Mouse (Mus musculus): ENCODE results near the gene Tnfsf15. TPM values are rescaled to one million over a fixed set of nuclear protein-coding genes. Genes with fewer than 3 reads are reported as not detected.

Tnfsf15 gene
- polyA plus RNA-seq, 1 experiment from 2014 or later, result 0.14 TPM

- Histone ChIP-seq H3K4me2 (replicated peaks; ENCODE audit: low read depth, low read length) (no peak overlapping the region), H3K4me3 (ENCODE audit: low read depth, low read length) (no peak overlapping the region), H3K4me1 (ENCODE audit: control insufficient read depth, insufficient read depth, low read length) (no peaks in the 10 kb centered on the region), H3K27me3 (ENCODE audit: control insufficient read depth, insufficient read depth, low read length) (no peaks in the 10 kb centered on the region), H3K9me3 (ENCODE audit: control insufficient read depth, low read depth, low read length) (no peaks in the 10 kb centered on the region), H3K36me3 (ENCODE audit: control insufficient read depth, insufficient read depth, low read length) (no peaks in the 10 kb centered on the region), H3K9ac (replicated peaks; ENCODE audit: low read depth, low read length) (no peak overlapping the region), H3K27ac (ENCODE audit: low read length) (no peak overlapping the region)
- ATAC-seq (ENCODE audit: insufficient number of reproducible peaks, insufficient read depth, low FRiP score, low read depth), result no peak
- 75% methylated on average over 4 of the region's 4 CpGs for WGBS
Measured at GRCm38 (mm10) chr4:63771291-63771690, 26.4 kb upstream of the Tnfsf15 start.

GRCm38 (mm10) chr4:63769161-63769560 is 24.2 kb upstream of the Tnfsf15 start:
- no peaks in the 10 kb centered on the region for H3K9me3 ChIP-seq (ENCODE audit: control insufficient read depth, low read depth, low read length)
- no peak for ATAC-seq (ENCODE audit: insufficient number of reproducible peaks, insufficient read depth, low FRiP score, low read depth)
- H3K4me2 ChIP-seq (replicated peaks; ENCODE audit: low read depth, low read length), result no peak overlapping the region
- no peak overlapping the region for H3K4me3 ChIP-seq (ENCODE audit: low read depth, low read length)
- H3K27me3 ChIP-seq (ENCODE audit: control insufficient read depth, insufficient read depth, low read length), result no peaks in the 10 kb centered on the region
- H3K4me1 ChIP-seq (ENCODE audit: control insufficient read depth, insufficient read depth, low read length), result no peaks in the 10 kb centered on the region
- no peak overlapping the region for H3K9ac ChIP-seq (replicated peaks; ENCODE audit: low read depth, low read length)
- 90% methylated on average over 3 of the region's 3 CpGs for WGBS
- no peak overlapping the region for H3K27ac ChIP-seq (ENCODE audit: low read length)
- no peaks in the 10 kb centered on the region for H3K36me3 ChIP-seq (ENCODE audit: control insufficient read depth, insufficient read depth, low read length)

- Histone ChIP-seq H3K36me3 (ENCODE audit: control insufficient read depth, insufficient read depth, low read length) (no peaks in the 10 kb centered on the region), H3K4me3 (ENCODE audit: low read depth, low read length) (no peak overlapping the region), H3K9me3 (ENCODE audit: control insufficient read depth, low read depth, low read length) (no peaks in the 10 kb centered on the region), H3K4me1 (ENCODE audit: control insufficient read depth, insufficient read depth, low read length) (no peaks in the 10 kb centered on the region), H3K4me2 (replicated peaks; ENCODE audit: low read depth, low read length) (no peak overlapping the region), H3K9ac (replicated peaks; ENCODE audit: low read depth, low read length) (no peak overlapping the region), H3K27ac (ENCODE audit: low read length) (no peak overlapping the region), H3K27me3 (ENCODE audit: control insufficient read depth, insufficient read depth, low read length) (no peaks in the 10 kb centered on the region)
- no peak for ATAC-seq (ENCODE audit: insufficient number of reproducible peaks, insufficient read depth, low FRiP score, low read depth)
- WGBS, result 91% methylated on average over 2 of the region's 2 CpGs
Measured at GRCm38 (mm10) chr4:63765050-63765449, 20.1 kb upstream of the Tnfsf15 start.

GRCm38 (mm10) chr4:63759931-63760330 is 15.0 kb upstream of the Tnfsf15 start:
- Histone ChIP-seq H3K9me3 (ENCODE audit: control insufficient read depth, low read depth, low read length) (no peaks in the 10 kb centered on the region), H3K4me2 (replicated peaks; ENCODE audit: low read depth, low read length) (no peak overlapping the region), H3K27me3 (ENCODE audit: control insufficient read depth, insufficient read depth, low read length) (no peaks in the 10 kb centered on the region), H3K36me3 (ENCODE audit: control insufficient read depth, insufficient read depth, low read length) (no peaks in the 10 kb centered on the region), H3K4me1 (ENCODE audit: control insufficient read depth, insufficient read depth, low read length) (no peaks in the 10 kb centered on the region), H3K4me3 (ENCODE audit: low read depth, low read length) (no peak overlapping the region), H3K27ac (ENCODE audit: low read length) (no peak overlapping the region), H3K9ac (replicated peaks; ENCODE audit: low read depth, low read length) (no peak overlapping the region)
- ATAC-seq (ENCODE audit: insufficient number of reproducible peaks, insufficient read depth, low FRiP score, low read depth), result no peak
- 91% methylated on average over 3 of the region's 3 CpGs for WGBS

GRCm38 (mm10) chr4:63757527-63758154 is 12.7 kb upstream of the Tnfsf15 start:
- 80% methylated on average over 6 of the region's 6 CpGs for WGBS
- Histone ChIP-seq H3K4me3 (ENCODE audit: low read depth, low read length) (no peak overlapping the region), H3K9me3 (ENCODE audit: control insufficient read depth, low read depth, low read length) (no peaks in the 10 kb centered on the region), H3K27ac (ENCODE audit: low read length) (no peak overlapping the region), H3K4me1 (ENCODE audit: control insufficient read depth, insufficient read depth, low read length) (no peaks in the 10 kb centered on the region), H3K4me2 (replicated peaks; ENCODE audit: low read depth, low read length) (no peak overlapping the region), H3K9ac (replicated peaks; ENCODE audit: low read depth, low read length) (no peak overlapping the region), H3K27me3 (ENCODE audit: control insufficient read depth, insufficient read depth, low read length) (no peaks in the 10 kb centered on the region), H3K36me3 (ENCODE audit: control insufficient read depth, insufficient read depth, low read length) (no peaks in the 10 kb centered on the region)
- no peak for ATAC-seq (ENCODE audit: insufficient number of reproducible peaks, insufficient read depth, low FRiP score, low read depth)

- H3K9ac ChIP-seq (replicated peaks; ENCODE audit: low read depth, low read length), result no peak overlapping the region
- H3K4me1 ChIP-seq (ENCODE audit: control insufficient read depth, insufficient read depth, low read length), result no peaks in the 10 kb centered on the region
- H3K4me2 ChIP-seq (replicated peaks; ENCODE audit: low read depth, low read length), result no peak overlapping the region
- no peaks in the 10 kb centered on the region for H3K9me3 ChIP-seq (ENCODE audit: control insufficient read depth, low read depth, low read length)
- WGBS, result 48% methylated on average over 2 of the region's 2 CpGs
- no peak for ATAC-seq (ENCODE audit: insufficient number of reproducible peaks, insufficient read depth, low FRiP score, low read depth)
- no peaks in the 10 kb centered on the region for H3K36me3 ChIP-seq (ENCODE audit: control insufficient read depth, insufficient read depth, low read length)
- H3K27ac ChIP-seq (ENCODE audit: low read length), result no peak overlapping the region
- no peak overlapping the region for H3K4me3 ChIP-seq (ENCODE audit: low read depth, low read length)
- H3K27me3 ChIP-seq (ENCODE audit: control insufficient read depth, insufficient read depth, low read length), result no peaks in the 10 kb centered on the region
Measured at GRCm38 (mm10) chr4:63756072-63756471, 11.2 kb upstream of the Tnfsf15 start.

GRCm38 (mm10) chr4:63754467-63755020 is 9.6 kb upstream of the Tnfsf15 start:
- Histone ChIP-seq H3K4me2 (replicated peaks; ENCODE audit: low read depth, low read length) (no peak overlapping the region), H3K9me3 (ENCODE audit: control insufficient read depth, low read depth, low read length) (no peaks in the 10 kb centered on the region), H3K27ac (ENCODE audit: low read length) (no peak overlapping the region), H3K27me3 (ENCODE audit: control insufficient read depth, insufficient read depth, low read length) (no peaks in the 10 kb centered on the region), H3K4me3 (ENCODE audit: low read depth, low read length) (no peak overlapping the region), H3K4me1 (ENCODE audit: control insufficient read depth, insufficient read depth, low read length) (no peaks in the 10 kb centered on the region), H3K9ac (replicated peaks; ENCODE audit: low read depth, low read length) (no peak overlapping the region), H3K36me3 (ENCODE audit: control insufficient read depth, insufficient read depth, low read length) (no peaks in the 10 kb centered on the region)
- no peak for ATAC-seq (ENCODE audit: insufficient number of reproducible peaks, insufficient read depth, low FRiP score, low read depth)
- WGBS, result 80% methylated on average over 9 of the region's 9 CpGs

- Histone ChIP-seq H3K4me1 (ENCODE audit: control insufficient read depth, insufficient read depth, low read length) (no peaks in the 10 kb centered on the region), H3K27ac (ENCODE audit: low read length) (no peak overlapping the region), H3K27me3 (ENCODE audit: control insufficient read depth, insufficient read depth, low read length) (no peaks in the 10 kb centered on the region), H3K36me3 (ENCODE audit: control insufficient read depth, insufficient read depth, low read length) (no peaks in the 10 kb centered on the region), H3K9me3 (ENCODE audit: control insufficient read depth, low read depth, low read length) (no peaks in the 10 kb centered on the region), H3K4me2 (replicated peaks; ENCODE audit: low read depth, low read length) (no peak overlapping the region), H3K9ac (replicated peaks; ENCODE audit: low read depth, low read length) (no peak overlapping the region), H3K4me3 (ENCODE audit: low read depth, low read length) (no peak overlapping the region)
- WGBS, result 67% methylated on average over 2 of the region's 2 CpGs
- ATAC-seq (ENCODE audit: insufficient number of reproducible peaks, insufficient read depth, low FRiP score, low read depth), result no peak
Measured at GRCm38 (mm10) chr4:63753855-63754254, 8.9 kb upstream of the Tnfsf15 start.

All from stomach, embryonic 14.5 days (tissue).